ENCODE assay signal across 8 mouse cellular contexts in the genomic region with DNA sequence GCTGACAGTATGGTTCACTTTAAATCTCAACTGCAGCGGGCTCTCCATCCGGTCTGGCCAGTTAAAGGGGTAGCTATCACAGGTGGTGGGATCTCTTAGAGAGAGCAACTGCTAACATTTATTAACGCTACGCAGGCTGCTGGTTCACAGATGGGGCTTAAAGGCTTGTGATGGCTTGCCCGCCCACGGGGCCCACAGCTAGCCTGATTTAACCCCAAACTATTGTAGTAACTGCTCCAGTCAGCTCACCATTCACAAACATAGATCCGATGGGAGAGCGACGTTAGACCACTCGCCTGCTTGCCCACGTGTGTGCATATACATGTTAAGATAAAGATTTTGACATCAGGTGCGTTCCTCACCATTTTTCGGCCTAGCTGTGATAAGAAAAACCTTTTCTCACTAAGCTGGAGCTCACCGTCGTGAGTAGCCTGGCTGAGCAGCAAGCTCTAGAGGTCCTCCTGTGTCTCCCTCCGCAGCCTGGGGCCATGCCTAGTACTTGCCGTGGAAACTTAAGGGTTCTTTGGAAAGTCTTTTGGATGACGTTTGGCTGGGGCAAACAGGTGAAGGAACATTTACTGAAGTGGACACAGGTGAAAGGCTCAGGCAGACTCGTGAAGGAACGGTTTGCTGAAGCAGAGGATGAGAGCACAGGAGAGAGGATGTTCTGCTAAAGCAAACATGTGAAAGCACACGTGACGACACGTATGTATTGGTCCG. TPM values are rescaled to one million over a fixed set of nuclear protein-coding genes. Genes with fewer than 3 reads are reported as not detected.
A peak's percentile ranks its signal among the peaks of the same experiment; 100 is the strongest.
DNase-seq lines count a peak whose midpoint lies in the region; ATAC-seq and TF ChIP-seq lines count a peak whose summit lies in the region.

No protein-coding gene starts in this region.

- H3K4me3 ChIP-seq in heart, embryonic 10.5 days, result peak overlapping the region; percentile 50
- peak overlapping the region in 1 of 2 experiments; percentile 17; a peak in 1 of 4 replicates for H3K4me3 ChIP-seq in ES-E14 (ENCODE audit: insufficient read depth in 1 of 2, low read depth in 1 of 2, low read length in 2 of 2, poor library complexity in 1 of 2, severe bottlenecking in 1 of 2)
- H3K4me3 ChIP-seq in forebrain, embryonic 11.5 days (ENCODE audit: low read depth, low read length), result no peak overlapping the region
- no peak overlapping the region for H3K4me3 ChIP-seq in liver, embryonic 15.5 days (replicated peaks)

- ATAC-seq in forebrain, embryonic 11.5 days (replicated peaks; ENCODE audit: low FRiP score), result 0 out of 2 replicates have a peak, but pooled peaks have one; percentile 6
- no peak for ATAC-seq in liver, embryonic 15.5 days (ENCODE audit: insufficient read depth)
- no peak for ATAC-seq in monocyte, adult 5-6 weeks (replicated peaks; ENCODE audit: insufficient number of reproducible peaks, low FRiP score, low TSS enrichment, poor library complexity, severe bottlenecking)

- H3K9me3 ChIP-seq in heart, embryonic 10.5 days, result no peaks in the 10 kb centered on the region
- H3K9me3 ChIP-seq in ES-E14 (ENCODE audit: control insufficient read depth, insufficient read depth, low read depth, low read length), result no peaks in the 10 kb centered on the region
- no peaks in the 10 kb centered on the region for H3K9me3 ChIP-seq in forebrain, embryonic 11.5 days (ENCODE audit: control insufficient read depth, low read length)
- H3K9me3 ChIP-seq in liver, embryonic 15.5 days (replicated peaks), result no peaks in the 10 kb centered on the region

- H3K4me1 ChIP-seq in heart, embryonic 10.5 days, result peaks cover 50% of the 10 kb centered on the region
- H3K4me1 ChIP-seq in ES-E14 (ENCODE audit: control insufficient read depth in 2 of 2, insufficient read depth in 2 of 2, low read length in 2 of 2, poor library complexity in 1 of 2), result peaks cover under 1 to 19% of the 10 kb centered on the region in 2 experiments; a peak in 2 of 4 replicates
- H3K4me1 ChIP-seq in forebrain, embryonic 11.5 days (replicated peaks; ENCODE audit: control insufficient read depth, insufficient read depth, low read length), result peaks cover 7% of the 10 kb centered on the region; the same call in 1 of the 2 replicates
- H3K4me1 ChIP-seq in liver, embryonic 15.5 days (replicated peaks), result peaks cover 33% of the 10 kb centered on the region

- no peaks in the 10 kb centered on the region for H3K27me3 ChIP-seq in heart, embryonic 10.5 days (ENCODE audit: insufficient read depth, poor library complexity, severe bottlenecking)
- no peaks in the 10 kb centered on the region for H3K27me3 ChIP-seq in forebrain, embryonic 11.5 days (ENCODE audit: control insufficient read depth, insufficient read depth, low read length)
- no peaks in the 10 kb centered on the region for H3K27me3 ChIP-seq in liver, embryonic 15.5 days

- H3K27ac ChIP-seq in heart, embryonic 10.5 days, result peak overlapping the region; percentile 80
- H3K27ac ChIP-seq in ES-E14 (ENCODE audit: insufficient read depth, low read depth, low read length, poor library complexity, severe bottlenecking), result no peak overlapping the region
- peak overlapping the region; percentile 1; the same call in 1 of the 2 replicates for H3K27ac ChIP-seq in forebrain, embryonic 11.5 days (ENCODE audit: low read depth, low read length)
- H3K27ac ChIP-seq in liver, embryonic 15.5 days (replicated peaks), result no peak overlapping the region

- 0 out of 2 replicates have a peak overlapping the region, but pooled peaks have one; percentile 0 for H3K9ac ChIP-seq in ES-E14 (ENCODE audit: insufficient read depth, low read depth, low read length, poor library complexity, severe bottlenecking)
- no peak overlapping the region for H3K9ac ChIP-seq in forebrain, embryonic 11.5 days (ENCODE audit: low read length)
- H3K9ac ChIP-seq in liver, embryonic 15.5 days, result no peak overlapping the region

- DNase-seq in heart, embryonic 10.5 days (ENCODE audit: low spot score), result no peak
- no peak for DNase-seq in heart, postnatal 4 days
- no peak for DNase-seq in ES-E14 (ENCODE audit: low read depth, low spot score)
- no peak for DNase-seq in forebrain, embryonic 11.5 days (ENCODE audit: low spot score)
- DNase-seq in urinary bladder, postnatal 4 days (ENCODE audit: low spot score in 2 of 2), result no peak
- DNase-seq in left cerebral cortex, adult 8-10 months (ENCODE audit: low spot score in 2 of 2), result no peak

- in situ Hi-C loops in ES-E14 (cut with MboI; ENCODE audit: low sequenced_read_pairs in 2 of 2, unreplicated experiment in 2 of 2), result no loop called here

- H3K36me3 ChIP-seq in heart, embryonic 10.5 days, result peaks cover 5% of the 10 kb centered on the region; the same call in 1 of the 2 replicates
- H3K36me3 ChIP-seq in ES-E14 (ENCODE audit: control insufficient read depth, insufficient read depth, low read length, poor library complexity, severe bottlenecking), result peaks cover 2% of the 10 kb centered on the region; the same call in 1 of the 2 replicates
- no peaks in the 10 kb centered on the region for H3K36me3 ChIP-seq in forebrain, embryonic 11.5 days (ENCODE audit: control insufficient read depth, insufficient read depth, low read length)
- H3K36me3 ChIP-seq in liver, embryonic 15.5 days (replicated peaks), result 0 out of 2 replicates have a peak, but pooled peaks cover 8% of the 10 kb centered on the region

- 55% methylated on average over 24 of the region's 24 CpGs for WGBS in heart, embryonic 10.5 days
- 48% methylated on average over 24 of the region's 24 CpGs for WGBS in forebrain, embryonic 11.5 days
- 58% methylated on average over 24 of the region's 24 CpGs for WGBS in liver, embryonic 15.5 days (ENCODE audit: insufficient replicate concordance)

- H3K4me2 ChIP-seq in forebrain, embryonic 11.5 days (ENCODE audit: low read depth, low read length, severe bottlenecking), result peak overlapping the region; percentile 37; the same call in 1 of the 2 replicates
- H3K4me2 ChIP-seq in liver, embryonic 15.5 days, result peak overlapping the region; percentile 8

TF ChIP-seq in ES-E14, 5 proteins besides CTCF, POLR2A, EP300 and RAD21:
- no peak for TF ChIP-seq ZNF384 (IDR thresholded peaks at IDR 0.05; ENCODE audit: low read depth, low read length)
- TF ChIP-seq HCFC1 (IDR thresholded peaks at IDR 0.05; ENCODE audit: borderline replicate concordance, insufficient read depth, low read length), result no peak
- no peak for TF ChIP-seq CHD2 (IDR thresholded peaks at IDR 0.05; ENCODE audit: low read depth, low read length)
- no peak for TF ChIP-seq MAFK (IDR thresholded peaks at IDR 0.05; ENCODE audit: insufficient read depth, low read depth, low read length)
- no peak for TF ChIP-seq ZC3H11A (IDR thresholded peaks at IDR 0.05; ENCODE audit: borderline replicate concordance, low read depth, low read length)

RNA-seq across cellular contexts. Expression of gene Rassf3, which starts 13.8 kb away (rescaled TPM):
- 19.6 and 21.1 TPM in 2 replicates for polyA plus RNA-seq in heart, embryonic 10.5 days (2016; fragmentation: Nextera tagmentation; extraction: Ambion mirVana)
- 10 to 100 TPM; 82.2 to 85.0 TPM for total RNA-seq in heart, postnatal 4 days (2021)
- 11.9 and 13.1 TPM in 2 replicates for total RNA-seq in ES-E14 (2012; rRNA removed)
- polyA plus RNA-seq in forebrain, embryonic 11.5 days (2014; fragmentation: Nextera tagmentation; extraction: Ambion mirVana), result 5.5 and 7.6 TPM in 2 replicates
- 11.3 and 11.9 TPM in 2 replicates for polyA plus RNA-seq in liver, embryonic 15.5 days (2015; fragmentation: Nextera tagmentation; extraction: Ambion mirVana)
- 10 to 100 TPM; 43.2 to 52.0 (median 45.0) TPM for total RNA-seq in left cerebral cortex, adult 8-10 months (2022)
- 80.1 to 98.6 TPM (median 93.0 TPM) in 3 replicates for total RNA-seq in monocyte, adult 5-6 weeks (2017)

Comparison
In these comparisons a context has a peak if more than half of its experiments do, and no peak if none do; other contexts are left out.
1. H3K27ac ChIP-seq: peak in heart, embryonic 10.5 days (single experiment) and forebrain, embryonic 11.5 days (single experiment); none in ES-E14 (single experiment) and liver, embryonic 15.5 days (single experiment).